Mouse (Mus musculus) liver, postnatal 0 days (tissue): ENCODE measurements around the gene Slc45a1.

ENCODE experiments used
- CTCF ChIP-seq: sonication (generic); IDR thresholded peaks from 2 replicates; pipeline ENCODE4 v1.5.1; 2016; ENCODE audit warnings: antibody characterized with exemption, low read depth
- EP300 ChIP-seq: IDR thresholded peaks from 2 replicates; pipeline ENCODE4 v1.6.1; 2016; ENCODE audit warnings: antibody characterized with exemption, low read depth, mild to moderate bottlenecking

- TF ChIP-seq CTCF (no peak), EP300 (no peak)
These were observed 58.3 kb downstream of the Slc45a1 start for GRCm38 (mm10) chr4:150593473-150594217.
